Mouse (Mus musculus): ENCODE measurements at regions not wholly inside any gene's neighbourhood (a gene's known extent, or its start where the extent isn't known, plus 50 kb on each side); places are given as distances from the start of the nearest gene placed in this dataset.

DNA sequence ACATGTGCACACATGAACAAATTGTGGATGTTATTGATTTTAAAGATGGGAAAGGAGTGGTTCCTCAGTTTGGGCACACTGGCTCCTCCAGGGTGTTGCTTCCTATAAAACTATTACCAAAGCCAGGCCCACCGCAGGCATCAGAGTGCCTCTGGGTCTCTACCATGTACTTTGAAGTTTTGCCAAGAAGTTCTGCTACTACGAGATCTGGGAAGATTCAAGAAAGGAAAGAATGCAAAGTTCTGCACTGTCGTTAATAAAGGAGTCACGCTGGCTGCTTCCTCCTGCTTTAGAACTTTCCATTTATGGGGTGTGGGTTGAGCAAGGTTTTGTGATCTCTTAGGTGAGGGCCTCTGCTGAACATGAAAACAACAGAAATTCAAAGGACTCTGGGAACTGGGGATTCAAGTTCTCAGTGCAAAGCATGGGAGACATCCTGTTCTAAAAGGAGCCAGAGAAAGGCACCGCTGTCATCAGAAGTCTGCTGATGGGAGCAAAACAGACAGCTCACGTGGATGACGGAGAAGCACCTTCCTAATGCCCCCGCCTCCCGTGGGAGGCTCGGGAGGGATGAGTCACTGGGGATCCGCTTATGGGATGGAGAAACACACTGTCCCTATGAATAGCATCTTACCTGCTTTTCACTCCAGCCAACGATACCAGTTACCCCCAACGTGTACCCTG, 394.6 kb upstream of the Kazn start:
- no peak for TF ChIP-seq CTCF (IDR thresholded peaks at IDR 0.05; ENCODE audit: extremely low read depth, insufficient read depth, insufficient read length, insufficient replicate concordance)
- TF ChIP-seq POLR2A (IDR thresholded peaks at IDR 0.05; ENCODE audit: low read depth, low read length) = no peak
